Mouse (Mus musculus) left cerebral cortex, postnatal 14 days (tissue): ENCODE measurements at regions not wholly inside any gene's neighbourhood (a gene's known extent, or its start where the extent isn't known, plus 50 kb on each side); places are given as distances from the start of the nearest gene placed in this dataset.
"Not testable (repeated sequence)": the region's sequence is repeated elsewhere in the genome, so short reads cannot be mapped to it uniquely, and the experiment has no call there.

Experiments
- DNase-seq, 2 experiments: peaks; one replicate each; pipeline ENCODE4 v3.0.0; 2021 to 2022; ENCODE audit warnings: low spot score in 2 of 2, mixed read lengths in 1 of 2
- intact Hi-C: fragments of 180-260 bp; cut with DNase I; formaldehyde crosslinking; loops from one replicate; pipeline ENCODE4 v1.15.1; 2025

DNA sequence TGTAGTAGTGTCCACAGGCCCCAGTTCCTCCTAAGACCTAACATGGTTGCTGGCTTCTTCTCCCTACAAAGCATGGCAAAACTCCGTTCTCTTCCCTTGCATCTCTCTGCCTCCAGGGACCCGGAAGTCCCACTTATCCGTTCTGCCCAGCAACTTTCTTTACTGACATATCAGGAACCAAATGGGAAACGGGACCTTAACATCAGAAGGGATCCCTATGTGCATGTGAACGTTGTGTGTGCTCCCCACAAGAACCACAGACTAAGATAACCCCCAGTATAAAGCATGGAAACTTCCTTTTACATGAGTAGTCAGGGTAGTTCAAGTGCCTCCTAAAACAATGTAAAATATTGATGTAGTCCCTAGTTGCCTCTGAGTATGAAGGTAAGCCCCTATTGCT lies 61.6 kb downstream of the Zxdb start:
- no peak for DNase-seq
- intact Hi-C loops, result no loop called here

DNA sequence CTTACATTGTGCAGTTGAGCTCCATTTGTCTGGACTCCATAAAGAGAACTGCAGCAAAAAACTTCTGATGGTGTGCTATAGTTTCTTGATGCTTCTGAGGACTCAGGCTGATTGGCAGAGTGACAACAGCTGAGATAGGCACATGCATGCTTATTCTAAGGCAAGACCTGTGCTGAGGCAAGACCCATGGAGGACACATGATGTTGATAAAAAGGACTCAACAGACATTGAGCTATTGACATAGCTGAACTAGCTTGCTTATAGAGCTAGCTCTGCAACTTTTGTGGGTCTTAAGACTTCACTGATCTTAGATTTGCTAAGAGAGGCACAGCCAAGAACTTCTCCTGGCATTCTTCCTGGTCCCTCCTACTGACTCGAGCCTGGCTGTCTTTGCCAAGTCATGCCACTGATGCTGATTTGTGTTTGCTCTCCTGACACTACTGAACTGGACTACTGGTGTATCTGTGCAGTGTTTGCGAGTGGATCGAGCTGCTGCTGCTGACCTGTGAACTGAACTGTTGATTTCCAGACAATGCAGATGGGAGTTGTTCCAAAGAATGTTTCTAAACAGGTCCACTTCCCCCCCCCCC lies 64.1 kb downstream of the Zxdb start:
- intact Hi-C loops, result no loop called here
- no peak for DNase-seq

DNA sequence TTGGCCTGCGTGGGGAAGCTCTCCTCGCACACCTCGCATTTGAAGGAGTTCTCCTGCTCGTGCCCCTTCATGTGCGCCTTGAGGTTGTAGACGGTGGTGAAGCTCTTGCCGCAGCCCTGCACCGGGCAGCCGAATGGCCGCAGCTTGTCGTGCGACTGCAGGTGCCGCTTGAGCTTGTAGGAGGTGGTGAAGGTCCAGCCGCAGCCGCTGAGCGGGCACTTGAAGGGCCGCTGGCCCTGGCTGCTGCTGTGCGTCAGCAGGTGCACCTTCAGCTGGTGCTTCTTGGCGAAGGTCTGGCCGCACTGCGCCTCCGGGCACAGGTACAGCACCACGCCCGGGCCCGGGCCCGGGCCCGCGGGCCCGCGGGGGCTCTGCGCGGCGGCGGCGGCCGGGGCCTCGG lies 72.5 kb downstream of the Zxdb start:
- intact Hi-C loops, DNase-seq: not testable (repeated sequence)

DNA sequence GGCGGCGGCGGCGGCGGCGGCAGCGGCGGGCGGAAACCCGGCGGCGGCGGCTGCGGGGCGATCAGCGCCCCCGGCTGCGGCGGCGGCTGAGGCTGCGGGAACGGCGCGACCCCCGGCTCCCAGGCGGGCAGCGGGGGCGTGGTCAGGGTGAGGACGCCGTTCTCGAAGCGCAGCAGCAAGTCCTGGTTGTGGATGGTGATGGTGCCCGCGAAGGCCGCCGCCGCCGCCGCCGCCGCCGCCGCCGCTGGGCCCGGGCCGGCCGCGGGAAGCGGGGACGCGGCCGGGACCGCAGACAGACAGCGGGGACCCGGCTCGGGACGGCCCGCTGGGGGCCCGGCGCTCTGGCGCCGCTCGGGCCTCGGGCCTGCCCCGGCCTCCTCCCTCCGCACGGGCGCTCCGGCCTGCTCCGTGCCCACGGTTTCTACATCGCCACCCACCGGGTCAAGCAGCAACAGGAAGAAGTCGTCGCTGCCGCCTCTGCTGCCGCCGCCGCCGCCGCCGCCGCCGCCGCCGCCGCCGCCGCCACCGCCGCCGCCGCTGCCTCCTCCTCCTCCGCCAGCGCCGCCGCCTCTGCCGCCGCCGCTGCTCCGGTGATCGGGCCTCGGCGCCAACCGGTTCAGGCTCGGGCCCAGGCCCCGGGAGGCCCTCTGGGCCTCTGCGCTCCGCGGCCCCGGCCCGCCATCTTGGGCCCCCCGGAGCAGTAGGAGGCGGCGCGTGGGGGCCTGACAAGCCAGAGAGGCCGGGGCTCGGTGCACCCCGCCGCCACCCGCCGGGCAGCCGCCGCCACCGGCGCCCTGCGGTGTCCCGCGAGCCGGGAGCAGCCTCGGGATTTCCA lies 73.2 kb downstream of the Zxdb start:
- intact Hi-C loops, DNase-seq: not testable (repeated sequence)

DNA sequence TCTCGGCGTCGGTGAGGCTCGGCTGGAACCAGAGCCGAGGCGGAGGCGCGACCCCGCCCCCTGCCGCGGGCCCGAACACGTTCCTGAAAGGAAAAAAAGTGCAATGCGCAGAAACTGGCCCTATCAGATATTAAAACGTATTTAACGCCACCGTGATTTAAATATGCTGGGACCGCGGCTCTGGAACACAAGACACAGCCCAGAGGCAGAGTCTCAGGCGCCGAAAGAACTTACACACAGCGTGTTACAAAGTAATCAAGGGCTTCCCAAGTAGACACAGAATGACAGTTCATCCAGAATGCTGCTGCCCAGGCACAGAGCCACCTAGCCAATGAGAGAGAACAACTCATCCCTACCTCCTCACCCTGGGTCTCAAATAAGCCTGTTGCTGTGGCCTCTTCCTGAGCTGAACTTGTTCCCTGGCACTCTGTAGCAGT lies 73.8 kb downstream of the Zxdb start:
- not testable (repeated sequence) for DNase-seq

DNA sequence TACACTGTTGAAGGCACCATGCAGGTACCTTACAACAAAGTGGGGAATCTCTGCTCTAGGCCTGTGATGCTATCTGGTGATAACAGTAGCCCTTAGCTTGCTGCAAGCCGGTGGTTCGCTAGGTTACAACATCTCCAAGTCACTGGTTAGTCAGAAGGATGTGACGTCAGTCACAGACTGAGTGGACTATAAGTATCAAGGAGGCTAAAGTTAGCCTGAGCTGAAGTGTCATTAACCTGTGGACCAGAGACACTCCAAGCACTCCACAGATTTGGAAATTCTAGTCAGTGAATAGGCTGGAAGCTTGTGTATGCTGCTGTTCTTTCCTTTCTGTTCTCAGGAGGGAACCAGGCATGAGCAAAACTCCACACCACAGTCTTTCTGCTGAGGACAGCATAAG lies 88.4 kb downstream of the Zxdb start:
- intact Hi-C loops, result not testable (repeated sequence)

More for the DNA sequence above, 73.8 kb downstream of the Zxdb start:
- intact Hi-C loops, result not testable (repeated sequence)

DNA sequence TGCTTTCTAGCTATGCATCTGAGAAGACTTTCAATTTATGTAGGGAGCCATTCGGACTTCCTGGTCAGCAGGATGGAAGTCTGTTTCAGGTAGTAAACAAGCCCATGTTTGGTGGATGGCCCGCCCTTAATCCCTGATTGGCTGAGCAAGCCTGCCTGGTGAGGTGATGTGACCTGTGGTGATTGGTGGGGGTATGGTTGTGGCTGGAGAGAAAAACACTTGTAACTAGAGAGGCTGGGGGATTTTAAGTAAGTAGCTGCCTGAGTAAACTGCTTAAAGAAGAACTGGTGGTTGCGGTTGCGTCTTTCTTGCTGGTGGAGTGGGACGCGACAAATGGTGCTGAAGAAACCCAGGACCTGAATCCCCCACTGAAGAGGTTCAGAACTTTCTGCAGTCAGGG lies 103.2 kb downstream of the Zxdb start:
- intact Hi-C loops, DNase-seq: not testable (repeated sequence)

More for the DNA sequence above, 88.4 kb downstream of the Zxdb start:
- not testable (repeated sequence) for DNase-seq

DNA sequence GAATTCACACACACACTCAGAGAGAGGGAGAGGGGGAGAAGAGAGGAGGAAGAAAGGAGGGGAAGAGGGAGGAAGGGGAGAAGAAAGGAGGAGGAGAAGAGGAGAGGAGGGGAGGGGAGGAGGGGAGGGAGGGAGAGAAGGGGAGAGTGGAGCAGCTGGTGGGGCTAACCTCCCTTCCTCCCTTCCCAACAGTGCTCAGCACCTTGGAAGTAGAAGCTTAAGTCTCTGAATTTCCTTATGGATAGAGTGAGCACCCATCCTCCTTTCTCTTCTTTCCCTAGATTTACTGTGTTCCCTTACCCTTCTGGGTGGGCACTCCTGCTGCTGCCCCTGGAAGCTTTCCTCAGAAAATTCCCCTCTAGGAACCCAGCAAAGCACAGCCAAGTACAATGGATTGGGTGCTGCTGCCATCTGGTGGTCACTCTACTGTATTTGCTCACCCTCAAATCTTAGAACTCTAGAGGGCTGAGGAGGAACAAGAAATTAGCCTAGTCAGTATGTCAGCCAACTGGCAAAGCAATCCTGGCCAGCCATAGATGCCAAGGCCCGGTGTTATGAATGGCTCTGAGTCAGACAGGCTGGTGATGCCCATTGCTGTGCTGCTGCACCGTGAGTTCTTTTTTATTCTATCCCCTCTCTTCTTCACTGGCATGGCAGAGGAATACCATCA lies 119.9 kb downstream of the Zxdb start:
- DNase-seq, intact Hi-C loops: not testable (repeated sequence)

DNA sequence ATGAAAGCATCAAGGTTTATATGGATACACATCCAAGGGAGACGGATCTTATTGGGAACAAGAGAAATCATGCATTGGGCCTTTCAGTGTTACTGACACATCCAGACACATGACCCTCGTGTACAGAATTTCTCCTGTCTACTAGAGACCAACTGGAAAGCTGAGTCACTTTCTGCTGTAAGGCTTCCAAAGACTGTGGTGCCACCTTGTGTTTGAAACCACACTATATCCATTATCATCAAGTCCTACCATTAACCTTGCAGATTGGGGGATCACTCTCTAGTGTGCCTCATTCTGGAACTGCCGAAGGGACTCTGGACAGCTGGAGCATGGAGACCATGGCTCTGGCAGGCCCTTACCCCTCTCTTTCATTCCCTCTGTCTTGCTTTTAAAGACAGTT lies 125.2 kb downstream of the Zxdb start:
- intact Hi-C loops, result not testable (repeated sequence)

DNA sequence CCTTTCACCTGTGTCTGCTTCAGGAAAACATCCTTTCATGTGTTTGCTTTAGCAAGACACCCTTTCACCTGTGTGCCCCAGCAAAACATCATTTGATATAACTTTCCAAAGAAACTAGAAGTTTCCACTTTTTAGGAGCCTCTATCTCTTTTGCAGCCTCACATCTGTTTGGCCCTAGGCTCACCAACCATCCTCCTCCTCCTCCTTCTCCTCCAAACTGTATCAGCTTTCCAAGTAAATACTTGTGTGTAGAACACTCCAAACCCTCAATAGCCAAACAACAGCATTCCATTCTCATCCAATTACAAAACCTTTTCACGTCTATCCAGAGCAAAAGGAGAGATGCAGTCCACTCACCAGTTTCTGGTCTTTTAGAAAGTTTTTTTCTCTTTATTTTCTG lies 133.1 kb downstream of the Zxdb start:
- intact Hi-C loops, result no loop called here

More for the DNA sequence above, 125.2 kb downstream of the Zxdb start:
- not testable (repeated sequence) for DNase-seq

DNA sequence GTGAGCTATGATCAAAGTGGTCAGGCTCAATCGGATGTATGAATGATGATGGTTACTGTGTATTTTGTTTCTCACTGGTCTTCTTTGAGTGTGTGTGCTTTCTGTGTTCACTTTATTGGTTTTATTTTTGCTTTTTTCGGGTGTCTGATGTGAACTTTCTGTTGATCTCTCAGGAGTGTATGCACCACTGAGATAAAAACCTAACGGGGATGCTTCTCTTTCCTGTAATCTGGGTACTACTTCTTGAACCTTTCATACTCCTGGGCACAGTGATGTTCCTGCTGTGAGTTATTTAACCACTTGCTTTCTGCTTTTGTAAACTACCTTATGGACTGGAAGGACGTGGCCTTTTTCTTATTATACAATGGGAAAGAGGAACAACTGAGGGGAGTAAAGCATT lies 133.6 kb downstream of the Zxdb start:
- no peak for DNase-seq
- intact Hi-C loops, result no loop called here

More for the DNA sequence above, 133.1 kb downstream of the Zxdb start:
- no peak for DNase-seq

DNA sequence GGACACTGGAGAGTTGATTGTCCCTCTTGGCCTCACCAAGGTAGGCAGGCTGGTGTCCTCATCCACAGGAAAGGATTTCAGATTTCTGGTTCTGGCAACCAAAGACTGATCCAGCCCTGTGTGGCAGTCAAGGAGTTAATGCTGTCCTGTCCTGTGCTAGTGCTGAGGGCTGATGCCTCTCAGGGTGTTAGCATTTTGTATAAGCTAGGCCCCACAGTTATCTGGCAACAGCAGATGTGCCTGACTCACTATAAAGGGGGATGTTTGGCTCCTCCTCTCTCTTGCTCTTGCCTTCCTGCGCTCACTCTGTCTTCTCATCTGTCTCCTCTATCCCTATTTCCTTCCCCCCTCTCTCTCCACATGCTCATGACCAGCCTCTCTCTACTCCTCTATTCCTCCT lies 138.8 kb downstream of the Zxdb start:
- intact Hi-C loops, result no loop called here
- no peak for DNase-seq

DNA sequence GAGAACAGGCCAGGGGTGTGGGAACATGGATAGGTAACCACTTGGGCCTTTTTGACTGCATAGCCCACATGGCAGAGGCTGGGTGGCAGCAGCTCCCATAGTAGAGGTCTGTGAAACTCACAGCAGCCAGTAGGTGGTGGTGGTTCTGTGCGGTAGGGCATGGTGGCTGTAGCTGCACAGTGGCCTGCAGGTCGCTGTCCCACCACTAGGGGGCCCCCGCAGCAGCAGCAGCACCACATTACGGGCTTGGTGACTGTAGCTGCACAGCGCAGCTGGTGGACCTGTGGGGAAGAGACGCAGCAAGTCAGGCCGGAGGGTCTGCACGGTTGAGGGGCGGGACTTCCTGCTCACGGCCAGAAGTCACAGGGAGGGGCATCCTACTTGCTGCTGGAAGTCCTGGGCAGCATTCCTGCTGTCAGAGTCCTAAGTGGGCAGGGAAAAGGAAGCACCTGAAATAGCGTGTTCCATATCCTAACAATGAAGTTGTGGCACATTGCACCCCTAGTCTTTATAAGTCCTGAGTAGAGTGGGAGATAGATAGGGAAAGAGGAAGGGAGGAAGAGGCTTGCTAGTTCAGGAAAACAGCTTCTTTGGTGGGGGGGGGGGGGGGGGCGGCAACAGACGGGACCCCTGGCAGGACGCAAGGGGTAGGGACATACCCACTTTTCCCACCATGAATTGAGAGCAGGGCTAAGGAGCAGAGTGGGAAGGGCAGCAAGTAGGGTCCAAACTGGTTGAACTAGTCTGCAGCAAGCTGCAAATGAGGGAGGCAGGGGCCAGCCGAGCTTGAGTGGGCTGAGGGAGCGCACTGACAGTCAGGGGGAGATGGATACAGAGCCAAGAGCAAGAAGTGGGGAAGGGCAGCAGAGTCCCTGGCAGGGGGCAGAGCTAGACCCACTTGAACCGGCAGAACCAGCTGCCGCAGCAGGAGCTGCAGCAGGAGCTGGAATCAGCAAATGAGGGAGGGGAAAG lies 141.4 kb downstream of the Zxdb start:
- peak; percentile 92 for DNase-seq
- intact Hi-C loops, result loop anchor here (1.0 kb wide), 1 partner anchor 144 kb away; no protein-coding TSS in a partner anchor

DNA sequence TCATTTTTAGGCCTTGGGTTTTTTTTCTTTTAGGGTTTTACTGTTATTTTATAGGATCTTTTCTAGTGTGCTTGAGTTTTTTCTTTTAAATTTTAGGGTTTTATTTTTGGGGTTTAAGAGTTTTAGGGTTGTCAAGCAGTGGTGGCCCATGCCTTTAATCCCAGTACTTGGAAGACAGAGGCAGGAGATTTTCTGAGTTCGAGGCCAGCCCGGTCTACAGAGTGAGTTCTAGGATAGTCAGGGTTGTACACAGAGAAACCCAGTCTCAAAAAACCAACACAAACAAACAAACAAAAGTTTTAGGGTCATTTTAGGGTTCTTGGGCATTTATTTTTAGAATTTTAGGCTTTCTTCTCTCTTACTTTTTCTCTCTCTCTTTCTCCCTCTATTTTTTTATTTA lies 142.9 kb downstream of the Spin4 start:
- DNase-seq, intact Hi-C loops: not testable (repeated sequence)
